Mouse (Mus musculus) liver, postnatal 0 days (tissue): ENCODE data around the gene Prpf8. TPM values are rescaled to one million over a fixed set of nuclear protein-coding genes. Genes with fewer than 3 reads are reported as not detected.
A peak's percentile ranks its signal among the peaks of the same experiment; 100 is the strongest.

Experiments used
- ATAC-seq: fragments of 200-750 bp; cut with Nextera tagmentation; 2 replicates; pipeline ENCODE4 v1.8.0; 2017; ENCODE audit warnings: mild to moderate bottlenecking, moderate library complexity
- DNase-seq: peaks from one replicate; pipeline ENCODE4 v3.0.0-alpha.2; 2016
- H3K27ac ChIP-seq: fragments of 300-500 bp; sonication (generic); 2 replicates; pipeline ENCODE4 v1.5.1; 2014; ENCODE audit warnings: antibody characterized with exemption, moderate library complexity, mild to moderate bottlenecking, low read depth
- H3K27me3 ChIP-seq: fragments of 300-500 bp; sonication (generic); 2 replicates; pipeline ENCODE4 v1.6.1; 2014; ENCODE audit warnings: low read length, control low read depth, mixed read lengths; ENCODE audit not compliant: insufficient read depth
- H3K36me3 ChIP-seq: fragments of 300-500 bp; sonication (generic); replicated peaks from 2 replicates; pipeline ENCODE4 v1.6.1; 2014; ENCODE audit warnings: mild to moderate bottlenecking, control low read depth, low read length, moderate library complexity, mixed read lengths; ENCODE audit not compliant: insufficient read depth
- H3K4me1 ChIP-seq: fragments of 300-500 bp; sonication (generic); 2 replicates; pipeline ENCODE4 v1.6.1; 2014; ENCODE audit warnings: antibody characterized with exemption, mild to moderate bottlenecking, control low read depth; ENCODE audit not compliant: insufficient read depth
- H3K4me2 ChIP-seq: fragments of 300-500 bp; sonication (generic); 2 replicates; pipeline ENCODE4 v1.6.1; 2014; ENCODE audit warnings: low read depth, mild to moderate bottlenecking, low read length, moderate library complexity, mixed read lengths
- H3K4me3 ChIP-seq: fragments of 300-500 bp; sonication (generic); 2 replicates; pipeline ENCODE4 v1.5.1; 2014; ENCODE audit warnings: low read depth, low read length
- H3K9ac ChIP-seq: fragments of 300-500 bp; sonication (generic); replicated peaks from 2 replicates; pipeline ENCODE4 v1.6.1; 2014; ENCODE audit warnings: mild to moderate bottlenecking, moderate library complexity
- H3K9me3 ChIP-seq: fragments of 300-500 bp; sonication (generic); 2 replicates; pipeline ENCODE4 v1.6.1; 2016; ENCODE audit warnings: mild to moderate bottlenecking, control low read depth, low read length, mixed read lengths
- CTCF ChIP-seq: sonication (generic); IDR thresholded peaks from 2 replicates; pipeline ENCODE4 v1.5.1; 2016; ENCODE audit warnings: antibody characterized with exemption, low read depth
- EP300 ChIP-seq: IDR thresholded peaks from 2 replicates; pipeline ENCODE4 v1.6.1; 2016; ENCODE audit warnings: antibody characterized with exemption, low read depth, mild to moderate bottlenecking
- WGBS: fragments of 180-500 bp; shearing (Covaris S2); extraction: QIAGEN DNeasy Blood & Tissue Kit; methylation state at CpG from one replicate; pipeline ENCODE4 v1.1.7; 2014; ENCODE audit not compliant: insufficient replicate concordance; 5-methylcytosine and 5-hydroxymethylcytosine counted together
- polyA plus RNA-seq: library from polyadenylated mRNA; unstranded; fragments of >200 nt; fragmentation: Nextera tagmentation; extraction: Ambion mirVana; gene quantifications from 2 replicates; pipeline ENCODE4 v1.2.1, GENCODE M21; 2015

Gene Prpf8
- polyA plus RNA-seq, 1 experiment from 2014 or later: 13.9 TPM

- Histone ChIP-seq H3K4me2 (peak within 1 kb of the TSS; percentile 44), H3K27me3 (no peaks in the 10 kb centered on the region), H3K36me3 (peaks cover 22% of the 10 kb centered on the region), H3K9ac (no peak within 1 kb of the TSS), H3K27ac (0 out of 2 replicates have a peak within 1 kb of the TSS, but pooled peaks have one; percentile 0), H3K4me3 (peak within 1 kb of the TSS; percentile 15; the same call in 1 of the 2 replicates), H3K9me3 (no peaks in the 10 kb centered on the region), H3K4me1 (peaks cover 24% of the 10 kb centered on the region)
- DNase-seq (peak; percentile 36), ATAC-seq (no peak)
- 44% methylated on average over 8 of the region's 8 CpGs for WGBS
- no peak for TF ChIP-seq EP300
- TF ChIP-seq CTCF: no peak
These were observed 26.7 kb downstream of the Prpf8 start, which contains the start of gene Scarf1 for GRCm38 (mm10) chr11:75513336-75513735. TSS of gene Scarf1 (plus strand) at chr11:75513540.

- no peak overlapping the region for H3K4me3 ChIP-seq
- H3K4me2 ChIP-seq: no peak overlapping the region
- TF ChIP-seq CTCF: no peak
- no peak for TF ChIP-seq EP300
- no peak for DNase-seq
- peaks cover 10% of the 10 kb centered on the region for H3K4me1 ChIP-seq
- H3K36me3 ChIP-seq: peaks cover 11% of the 10 kb centered on the region; the same call in 1 of the 2 replicates
- ATAC-seq: no peak
- no peak overlapping the region for H3K27ac ChIP-seq
- no peaks in the 10 kb centered on the region for H3K9me3 ChIP-seq
- H3K27me3 ChIP-seq: no peaks in the 10 kb centered on the region
- no peak overlapping the region for H3K9ac ChIP-seq
- WGBS: 90% methylated on average over 24 of the region's 25 CpGs
These were observed 28.6 kb downstream of the Prpf8 start for GRCm38 (mm10) chr11:75515186-75515585.

- Histone ChIP-seq H3K4me2 (no peak overlapping the region), H3K4me1 (no peaks in the 10 kb centered on the region), H3K4me3 (no peak overlapping the region), H3K9me3 (no peaks in the 10 kb centered on the region), H3K9ac (no peak overlapping the region), H3K36me3 (peaks cover 8% of the 10 kb centered on the region; the same call in 1 of the 2 replicates), H3K27ac (no peak overlapping the region), H3K27me3 (no peaks in the 10 kb centered on the region)
- TF ChIP-seq CTCF: no peak
- no peak for TF ChIP-seq EP300
- ATAC-seq: no peak
- no peak for DNase-seq
- 82% methylated on average over 15 of the region's 15 CpGs for WGBS
These were observed 33.4 kb downstream of the Prpf8 start for GRCm38 (mm10) chr11:75519834-75520633.

GRCm38 (mm10) chr11:75521609-75522008 is 35.0 kb downstream of the Prpf8 start:
- Histone ChIP-seq H3K36me3 (peaks cover 5% of the 10 kb centered on the region; the same call in 1 of the 2 replicates), H3K4me1 (no peaks in the 10 kb centered on the region), H3K4me3 (no peak overlapping the region), H3K27me3 (no peaks in the 10 kb centered on the region), H3K27ac (no peak overlapping the region), H3K9ac (no peak overlapping the region), H3K9me3 (no peaks in the 10 kb centered on the region), H3K4me2 (no peak overlapping the region)
- ATAC-seq (no peak), DNase-seq (no peak)
- 80% methylated on average over 4 of the region's 4 CpGs for WGBS
- TF ChIP-seq CTCF: no peak
- no peak for TF ChIP-seq EP300

- Histone ChIP-seq H3K4me2 (no peak overlapping the region), H3K9ac (no peak overlapping the region), H3K27ac (no peak overlapping the region), H3K36me3 (peaks cover 3% of the 10 kb centered on the region; the same call in 1 of the 2 replicates), H3K9me3 (no peaks in the 10 kb centered on the region), H3K27me3 (no peaks in the 10 kb centered on the region), H3K4me1 (no peaks in the 10 kb centered on the region), H3K4me3 (no peak overlapping the region)
- TF ChIP-seq CTCF: no peak
- TF ChIP-seq EP300: no peak
- DNase-seq (no peak), ATAC-seq (no peak)
- 81% methylated on average over 2 of the region's 2 CpGs for WGBS
These were observed 36.2 kb downstream of the Prpf8 start for GRCm38 (mm10) chr11:75522793-75523192.

GRCm38 (mm10) chr11:75525531-75526125 is 39.0 kb downstream of the Prpf8 start:
- Histone ChIP-seq H3K4me2 (no peak overlapping the region), H3K4me3 (no peak overlapping the region), H3K27ac (no peak overlapping the region), H3K4me1 (0 out of 2 replicates have a peak, but pooled peaks cover under 1% of the 10 kb centered on the region), H3K9me3 (no peaks in the 10 kb centered on the region), H3K36me3 (peaks cover 3% of the 10 kb centered on the region; the same call in 1 of the 2 replicates), H3K9ac (no peak overlapping the region), H3K27me3 (no peaks in the 10 kb centered on the region)
- no peak for ATAC-seq
- TF ChIP-seq EP300 (no peak), CTCF (no peak)
- WGBS: 76% methylated on average over 15 of the region's 15 CpGs
- no peak for DNase-seq
